Mouse (Mus musculus) midbrain, embryonic 13.5 days (tissue): ENCODE data around the gene Gm42674. TPM values are rescaled to one million over a fixed set of nuclear protein-coding genes. Genes with fewer than 3 reads are reported as not detected.

Experiments
- ATAC-seq: fragments of 200-750 bp; cut with Nextera tagmentation; 2 replicates; pipeline ENCODE4 v1.8.0; 2017; ENCODE audit warnings: mild to moderate bottlenecking, moderate TSS enrichment, moderate library complexity
- H3K27ac ChIP-seq: fragments of 300-500 bp; sonication (generic); 2 replicates; pipeline ENCODE4 v1.5.1; 2015; ENCODE audit warnings: inconsistent platforms, mild to moderate bottlenecking, moderate library complexity
- H3K27me3 ChIP-seq: fragments of 300-500 bp; sonication (generic); 2 replicates; pipeline ENCODE4 v1.6.1; 2015; ENCODE audit warnings: mild to moderate bottlenecking, inconsistent platforms
- H3K36me3 ChIP-seq: fragments of 300-500 bp; sonication (generic); 2 replicates; pipeline ENCODE4 v1.6.1; 2015; ENCODE audit warnings: mild to moderate bottlenecking, inconsistent platforms
- H3K4me1 ChIP-seq: fragments of 300-500 bp; sonication (generic); replicated peaks from 2 replicates; pipeline ENCODE4 v1.6.1; 2015; ENCODE audit warnings: inconsistent platforms
- H3K4me2 ChIP-seq: fragments of 300-500 bp; sonication (generic); replicated peaks from 2 replicates; pipeline ENCODE4 v1.6.1; 2015; ENCODE audit warnings: moderate library complexity, mild to moderate bottlenecking, inconsistent platforms
- H3K4me3 ChIP-seq: fragments of 300-500 bp; sonication (generic); replicated peaks from 2 replicates; pipeline ENCODE4 v1.5.1; 2015; ENCODE audit warnings: mild to moderate bottlenecking, inconsistent platforms
- H3K9ac ChIP-seq: fragments of 300-500 bp; sonication (generic); replicated peaks from 2 replicates; pipeline ENCODE4 v1.6.1; 2015; ENCODE audit warnings: mild to moderate bottlenecking, inconsistent platforms
- H3K9me3 ChIP-seq: fragments of 300-500 bp; sonication (generic); 2 replicates; pipeline ENCODE4 v1.6.1; 2016; ENCODE audit warnings: mild to moderate bottlenecking, inconsistent platforms
- WGBS: fragments of 180-500 bp; shearing (Covaris S2); methylation state at CpG from one replicate; pipeline ENCODE4 v1.1.7; 2015; 5-methylcytosine and 5-hydroxymethylcytosine counted together
- polyA plus RNA-seq: library from polyadenylated mRNA; unstranded; fragments of >200 nt; fragmentation: Nextera tagmentation; extraction: Ambion mirVana; gene quantifications from 2 replicates; pipeline ENCODE4 v1.2.1, GENCODE M21; 2015

Gene Gm42674
- polyA plus RNA-seq, 1 experiment from 2014 or later = not detected

DNA sequence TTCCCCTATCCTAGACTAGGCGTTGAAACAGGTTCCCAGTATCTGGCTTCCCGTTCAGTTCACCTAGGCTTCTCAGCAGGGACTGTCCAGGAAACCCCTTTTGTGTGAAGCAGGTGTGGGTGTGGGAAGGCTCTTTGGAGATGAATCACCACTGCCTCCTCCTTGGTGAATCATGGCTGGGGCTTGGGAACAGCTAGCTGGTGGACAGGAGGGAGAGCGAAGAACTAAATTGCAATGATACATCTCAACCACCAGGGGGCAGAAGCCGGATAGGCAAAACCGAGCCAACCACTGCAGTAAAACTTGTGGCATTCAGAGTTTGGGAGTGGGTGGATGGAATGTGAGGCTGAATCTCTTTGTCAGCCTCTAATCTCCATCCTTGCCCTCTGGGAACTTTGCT lies 16.1 kb upstream of the Gm42674 start:
- WGBS = 31% methylated on average over 5 of the region's 5 CpGs
- no peaks in the 10 kb centered on the region; the same call in 1 of the 2 replicates for H3K4me1 ChIP-seq
- peak; percentile 53 for ATAC-seq
- H3K9ac ChIP-seq = no peak overlapping the region
- no peaks in the 10 kb centered on the region for H3K27me3 ChIP-seq
- H3K4me3 ChIP-seq = no peak overlapping the region
- no peak overlapping the region for H3K4me2 ChIP-seq
- no peaks in the 10 kb centered on the region for H3K36me3 ChIP-seq
- no peak overlapping the region for H3K27ac ChIP-seq
- H3K9me3 ChIP-seq = no peaks in the 10 kb centered on the region

DNA sequence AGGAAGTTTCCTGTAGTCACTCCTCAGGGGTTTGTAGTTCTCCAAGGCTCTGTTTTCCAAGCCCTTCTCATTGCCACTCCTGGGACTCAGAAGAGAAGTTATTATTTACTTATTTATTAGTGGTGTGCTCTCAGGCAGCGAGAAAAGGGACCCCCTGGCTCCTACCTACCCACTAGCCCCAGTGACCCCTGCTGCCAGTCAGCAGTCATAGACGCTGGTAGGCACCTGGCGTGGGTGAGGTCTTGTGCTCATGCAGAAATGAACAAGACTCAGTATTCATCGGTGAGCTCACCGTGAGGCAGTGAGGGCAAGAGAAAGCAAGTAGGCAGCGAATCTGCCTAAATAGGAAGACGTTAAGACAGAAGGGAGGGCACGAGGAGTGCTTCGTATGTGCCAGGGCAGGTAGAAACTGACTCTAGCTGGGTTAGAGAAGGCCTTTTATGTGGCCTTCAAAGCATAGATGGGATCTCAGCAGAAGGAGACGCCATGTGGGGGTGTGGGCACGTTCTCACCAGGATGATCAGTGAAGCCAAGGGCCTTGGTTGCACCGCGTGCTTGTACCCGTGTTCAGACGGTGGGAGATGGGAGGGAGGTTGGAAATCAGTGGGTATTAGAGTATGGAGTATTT lies 15.6 kb upstream of the Gm42674 start:
- H3K4me3 ChIP-seq = no peak overlapping the region
- 87% methylated on average over 15 of the region's 15 CpGs for WGBS

DNA sequence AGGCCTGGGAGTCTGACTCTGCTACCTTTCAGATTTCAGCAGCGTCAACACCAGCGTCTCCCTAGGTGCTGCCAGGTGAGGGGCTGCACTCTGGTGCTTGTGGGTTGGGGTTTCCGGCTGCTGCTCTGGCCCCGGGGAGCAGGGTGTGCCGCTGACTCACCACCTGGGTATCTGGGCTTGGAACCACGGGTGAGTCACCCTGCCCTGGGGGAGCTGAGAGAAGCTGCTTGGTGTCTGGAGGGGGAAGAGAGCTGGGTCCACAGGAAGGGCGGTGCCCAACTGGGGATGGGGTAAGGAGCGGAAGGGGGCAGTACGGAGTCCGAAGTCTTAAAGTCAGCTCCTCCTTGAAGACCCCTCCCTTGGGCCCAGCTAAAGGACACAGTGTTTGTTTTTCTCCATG lies 14.8 kb upstream of the Gm42674 start:
- Histone ChIP-seq H3K4me3 (no peak overlapping the region), H3K36me3 (no peaks in the 10 kb centered on the region), H3K27me3 (no peaks in the 10 kb centered on the region), H3K4me1 (no peaks in the 10 kb centered on the region; the same call in 1 of the 2 replicates), H3K27ac (no peak overlapping the region), H3K4me2 (no peak overlapping the region), H3K9ac (no peak overlapping the region), H3K9me3 (no peaks in the 10 kb centered on the region)
- ATAC-seq = no peak
- 74% methylated on average over 10 of the region's 10 CpGs for WGBS

More for the DNA sequence above, 15.6 kb upstream of the Gm42674 start:
- Histone ChIP-seq H3K9ac (no peak overlapping the region), H3K27ac (no peak overlapping the region), H3K4me1 (no peaks in the 10 kb centered on the region; the same call in 1 of the 2 replicates), H3K4me2 (no peak overlapping the region), H3K27me3 (no peaks in the 10 kb centered on the region), H3K9me3 (no peaks in the 10 kb centered on the region), H3K36me3 (no peaks in the 10 kb centered on the region)
- no peak for ATAC-seq

- Histone ChIP-seq H3K4me2 (no peak overlapping the region), H3K36me3 (no peaks in the 10 kb centered on the region), H3K4me1 (no peaks in the 10 kb centered on the region; the same call in 1 of the 2 replicates), H3K9me3 (no peaks in the 10 kb centered on the region), H3K9ac (no peak overlapping the region), H3K27me3 (no peaks in the 10 kb centered on the region), H3K4me3 (no peak overlapping the region), H3K27ac (no peak overlapping the region)
- ATAC-seq = no peak
- WGBS = 90% methylated on average over 14 of the region's 14 CpGs
These were observed 14.2 kb upstream of the Gm42674 start for GRCm38 (mm10) chr3:90587361-90588101.

- 90% methylated on average over 6 of the region's 6 CpGs for WGBS
- H3K36me3 ChIP-seq = no peaks in the 10 kb centered on the region
- H3K27me3 ChIP-seq = no peaks in the 10 kb centered on the region
- no peaks in the 10 kb centered on the region for H3K4me1 ChIP-seq
- H3K4me3 ChIP-seq = no peak overlapping the region
- H3K27ac ChIP-seq = no peak overlapping the region
- no peak overlapping the region for H3K9ac ChIP-seq
- ATAC-seq = no peak
- no peaks in the 10 kb centered on the region for H3K9me3 ChIP-seq
- no peak overlapping the region for H3K4me2 ChIP-seq
These were observed 12.3 kb upstream of the Gm42674 start for GRCm38 (mm10) chr3:90589390-90589789.

DNA sequence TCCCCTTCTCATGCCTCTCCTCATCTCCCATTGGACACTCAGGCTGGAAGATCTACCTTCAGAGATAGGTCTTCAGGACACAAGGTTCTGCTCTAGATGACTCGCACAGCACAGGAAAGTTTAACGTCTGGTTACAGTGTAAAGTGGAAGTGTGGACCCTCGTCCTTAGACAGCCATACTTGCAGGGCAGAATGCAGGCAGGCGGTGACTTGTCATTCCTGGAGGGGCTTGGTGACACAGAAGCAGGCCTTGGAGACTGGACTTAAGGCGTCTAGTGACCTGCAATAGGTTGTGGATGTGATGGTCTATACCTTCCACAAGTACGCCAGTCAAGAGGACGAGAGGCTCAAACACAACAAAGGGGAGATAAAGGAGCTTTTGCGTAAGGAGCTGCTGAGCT lies 11.8 kb upstream of the Gm42674 start, which contains the start of gene S100a2:
Gene S100a2 (plus strand): TSS at position 301 of the 400 bp plus-strand sequence.
- Histone ChIP-seq H3K27me3 (no peaks in the 10 kb centered on the region), H3K4me1 (no peaks in the 10 kb centered on the region), H3K4me2 (no peak within 1 kb of the TSS), H3K9ac (no peak within 1 kb of the TSS), H3K4me3 (no peak within 1 kb of the TSS), H3K9me3 (no peaks in the 10 kb centered on the region), H3K27ac (no peak within 1 kb of the TSS), H3K36me3 (no peaks in the 10 kb centered on the region)
- ATAC-seq = no peak
- WGBS = 86% methylated on average over 8 of the region's 8 CpGs

DNA sequence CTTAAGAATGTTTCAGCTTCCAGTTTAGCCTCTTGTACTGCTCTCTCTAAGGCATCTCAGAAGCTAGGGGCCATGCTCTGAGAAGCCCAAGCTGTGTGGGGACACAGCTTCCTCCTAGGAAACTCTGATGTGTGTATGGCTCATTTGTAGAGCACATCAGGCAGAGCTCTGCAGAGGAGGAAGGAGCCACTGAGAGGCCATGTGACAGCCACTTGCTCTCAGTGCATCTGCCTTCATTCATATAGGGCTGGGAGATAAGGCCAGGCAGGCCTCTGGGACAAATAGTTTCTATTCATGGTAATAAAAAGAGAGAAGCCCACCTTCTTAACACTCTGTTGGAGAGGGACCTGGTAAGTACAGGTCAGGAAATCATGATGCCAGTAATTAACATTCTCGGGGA lies 7.2 kb upstream of the Gm42674 start:
- Histone ChIP-seq H3K4me3 (no peak overlapping the region), H3K9me3 (no peaks in the 10 kb centered on the region), H3K4me1 (no peaks in the 10 kb centered on the region), H3K4me2 (no peak overlapping the region), H3K9ac (no peak overlapping the region), H3K27me3 (no peaks in the 10 kb centered on the region), H3K36me3 (no peaks in the 10 kb centered on the region), H3K27ac (no peak overlapping the region)
- WGBS = 86% methylated on average over 1 of the region's 1 CpGs
- no peak for ATAC-seq

GRCm38 (mm10) chr3:90595556-90595955 lies 6.1 kb upstream of the Gm42674 start:
- no peaks in the 10 kb centered on the region for H3K27me3 ChIP-seq
- ATAC-seq = no peak
- H3K36me3 ChIP-seq = no peaks in the 10 kb centered on the region
- WGBS = 78% methylated on average over 5 of the region's 5 CpGs
- no peak overlapping the region for H3K4me2 ChIP-seq
- H3K9ac ChIP-seq = no peak overlapping the region
- no peaks in the 10 kb centered on the region for H3K9me3 ChIP-seq
- H3K4me3 ChIP-seq = no peak overlapping the region
- H3K4me1 ChIP-seq = no peaks in the 10 kb centered on the region
- H3K27ac ChIP-seq = no peak overlapping the region

DNA sequence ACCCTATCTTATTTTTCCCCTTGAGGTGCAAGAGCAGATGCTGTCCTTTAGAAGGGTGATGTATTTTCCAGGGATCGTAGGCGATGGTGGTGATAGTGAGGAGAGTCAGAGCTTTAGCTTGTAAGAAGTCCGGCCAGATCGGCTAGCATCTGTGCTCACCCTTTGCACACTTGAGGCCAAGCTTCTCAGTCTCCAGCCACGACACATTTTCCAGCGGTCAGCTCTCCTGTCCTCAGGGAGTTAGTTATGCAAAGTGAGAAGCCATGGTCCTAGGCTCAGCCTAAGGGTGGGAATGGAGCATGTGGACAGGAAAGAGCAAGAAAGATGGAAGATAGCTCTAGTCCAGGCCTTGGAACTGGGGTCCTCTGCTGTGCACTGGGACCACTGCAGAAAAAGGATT lies 4.9 kb upstream of the Gm42674 start:
- Histone ChIP-seq H3K9me3 (no peaks in the 10 kb centered on the region), H3K4me1 (no peaks in the 10 kb centered on the region), H3K4me2 (no peak overlapping the region), H3K27me3 (no peaks in the 10 kb centered on the region), H3K36me3 (no peaks in the 10 kb centered on the region), H3K27ac (no peak overlapping the region), H3K4me3 (no peak overlapping the region), H3K9ac (no peak overlapping the region)
- no peak for ATAC-seq
- 91% methylated on average over 6 of the region's 6 CpGs for WGBS

- 67% methylated on average over 6 of the region's 6 CpGs for WGBS
- Histone ChIP-seq H3K4me3 (no peak overlapping the region), H3K4me1 (no peaks in the 10 kb centered on the region), H3K27ac (no peak overlapping the region), H3K4me2 (no peak overlapping the region), H3K27me3 (no peaks in the 10 kb centered on the region), H3K9ac (no peak overlapping the region), H3K9me3 (no peaks in the 10 kb centered on the region), H3K36me3 (no peaks in the 10 kb centered on the region)
- no peak for ATAC-seq
These were observed 4.0 kb upstream of the Gm42674 start for GRCm38 (mm10) chr3:90597736-90598135.

GRCm38 (mm10) chr3:90598212-90598611 lies 3.5 kb upstream of the Gm42674 start:
- Histone ChIP-seq H3K4me2 (no peak overlapping the region), H3K9ac (no peak overlapping the region), H3K4me1 (no peaks in the 10 kb centered on the region), H3K27ac (no peak overlapping the region), H3K36me3 (no peaks in the 10 kb centered on the region), H3K27me3 (no peaks in the 10 kb centered on the region), H3K4me3 (no peak overlapping the region), H3K9me3 (no peaks in the 10 kb centered on the region)
- 75% methylated on average over 4 of the region's 4 CpGs for WGBS
- no peak for ATAC-seq

DNA sequence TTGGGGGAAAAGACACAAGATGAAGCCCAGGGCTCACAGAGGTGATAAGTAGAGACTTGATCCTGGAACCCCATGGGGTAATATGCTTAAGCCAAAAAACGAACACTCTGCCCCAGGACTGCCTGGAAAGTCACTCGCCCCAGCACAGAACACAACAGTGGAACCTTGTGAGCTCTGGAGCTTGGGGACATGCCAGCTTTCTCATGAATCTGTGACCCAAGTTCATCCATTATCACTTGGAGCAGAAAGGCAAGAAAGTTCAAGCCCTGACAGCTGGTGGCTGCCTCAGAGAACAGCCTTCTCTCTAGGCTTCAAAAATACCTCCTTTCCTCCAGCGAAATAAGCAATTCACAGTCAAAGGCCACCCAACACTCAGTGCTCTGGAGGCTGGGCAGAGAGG lies 2.3 kb upstream of the Gm42674 start:
- no peaks in the 10 kb centered on the region for H3K27me3 ChIP-seq
- H3K9ac ChIP-seq = no peak overlapping the region
- H3K4me1 ChIP-seq = no peaks in the 10 kb centered on the region
- no peak for ATAC-seq
- no peak overlapping the region for H3K27ac ChIP-seq
- no peak overlapping the region for H3K4me3 ChIP-seq
- no peaks in the 10 kb centered on the region for H3K36me3 ChIP-seq
- 83% methylated on average over 3 of the region's 3 CpGs for WGBS
- H3K9me3 ChIP-seq = no peaks in the 10 kb centered on the region
- no peak overlapping the region for H3K4me2 ChIP-seq
